Mouse (Mus musculus) limb, embryonic 12.5 days (tissue): ENCODE data around the gene Fshb. TPM values are rescaled to one million over a fixed set of nuclear protein-coding genes. Genes with fewer than 3 reads are reported as not detected.

Experiments
- ATAC-seq: fragments of 200-750 bp; cut with Nextera tagmentation; 2 replicates; pipeline ENCODE4 v1.8.0; 2017; ENCODE audit warnings: low read depth, moderate TSS enrichment; ENCODE audit not compliant: insufficient number of reproducible peaks, insufficient read depth, low FRiP score, low TSS enrichment
- H3K27ac ChIP-seq: fragments of 300-500 bp; sonication (generic); 2 replicates; pipeline ENCODE4 v1.5.1; 2016; ENCODE audit warnings: mild to moderate bottlenecking, moderate library complexity
- H3K27me3 ChIP-seq: fragments of 300-500 bp; sonication (generic); 2 replicates; pipeline ENCODE4 v1.6.1; 2016; ENCODE audit warnings: mild to moderate bottlenecking, moderate library complexity
- H3K36me3 ChIP-seq: fragments of 300-500 bp; sonication (generic); 2 replicates; pipeline ENCODE4 v1.6.1; 2016; ENCODE audit warnings: mild to moderate bottlenecking, moderate library complexity
- H3K4me1 ChIP-seq: fragments of 300-500 bp; sonication (generic); replicated peaks from 2 replicates; pipeline ENCODE4 v1.6.1; 2016
- H3K4me2 ChIP-seq: fragments of 300-500 bp; sonication (generic); 2 replicates; pipeline ENCODE4 v1.6.1; 2016; ENCODE audit warnings: mild to moderate bottlenecking, moderate library complexity
- H3K4me3 ChIP-seq: fragments of 300-500 bp; sonication (generic); replicated peaks from 2 replicates; pipeline ENCODE4 v1.5.1; 2016; ENCODE audit warnings: mild to moderate bottlenecking
- H3K9ac ChIP-seq: fragments of 300-500 bp; sonication (generic); replicated peaks from 2 replicates; pipeline ENCODE4 v1.6.1; 2016; ENCODE audit warnings: mild to moderate bottlenecking, moderate library complexity
- H3K9me3 ChIP-seq: fragments of 300-500 bp; sonication (generic); 2 replicates; pipeline ENCODE4 v1.6.1; 2016; ENCODE audit warnings: mild to moderate bottlenecking, moderate library complexity
- WGBS: fragments of 180-500 bp; shearing (Covaris S2); methylation state at CpG from one replicate; pipeline ENCODE4 v1.1.7; 2016; 5-methylcytosine and 5-hydroxymethylcytosine counted together
- polyA plus RNA-seq: library from polyadenylated mRNA; unstranded; fragments of >200 nt; fragmentation: Nextera tagmentation; extraction: Ambion mirVana; gene quantifications from 2 replicates; pipeline ENCODE4 v1.2.1, GENCODE M21; 2016

The Fshb gene
- polyA plus RNA-seq, 1 experiment from 2014 or later, result not detected

DNA sequence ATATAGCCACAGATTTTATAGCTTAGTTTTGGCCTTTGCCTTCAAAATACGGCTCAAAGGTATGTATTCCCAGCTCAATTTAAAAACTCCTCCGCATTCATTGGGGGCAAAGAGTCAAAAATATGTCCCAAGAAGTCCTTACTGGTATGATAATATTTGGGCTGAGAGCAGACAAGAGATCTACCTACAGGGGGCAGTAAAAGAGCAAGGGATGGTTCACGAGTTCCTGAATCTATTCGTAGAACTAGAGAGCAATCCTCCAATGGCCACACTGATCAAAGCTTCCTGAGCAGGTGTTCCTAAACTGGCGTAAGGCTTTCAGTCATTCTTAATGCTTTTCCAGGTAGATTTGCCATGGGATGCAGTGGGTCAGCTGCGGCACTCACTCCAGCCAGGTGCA, 49.3 kb downstream of the Fshb start:
- H3K36me3 ChIP-seq, result no peaks in the 10 kb centered on the region
- no peak overlapping the region for H3K27ac ChIP-seq
- ATAC-seq, result no peak
- H3K4me2 ChIP-seq, result no peak overlapping the region
- no peaks in the 10 kb centered on the region for H3K27me3 ChIP-seq
- no peaks in the 10 kb centered on the region for H3K9me3 ChIP-seq
- no peak overlapping the region for H3K9ac ChIP-seq
- WGBS, result 80% methylated on average over 6 of the region's 6 CpGs
- H3K4me3 ChIP-seq, result no peak overlapping the region
- H3K4me1 ChIP-seq, result no peaks in the 10 kb centered on the region

DNA sequence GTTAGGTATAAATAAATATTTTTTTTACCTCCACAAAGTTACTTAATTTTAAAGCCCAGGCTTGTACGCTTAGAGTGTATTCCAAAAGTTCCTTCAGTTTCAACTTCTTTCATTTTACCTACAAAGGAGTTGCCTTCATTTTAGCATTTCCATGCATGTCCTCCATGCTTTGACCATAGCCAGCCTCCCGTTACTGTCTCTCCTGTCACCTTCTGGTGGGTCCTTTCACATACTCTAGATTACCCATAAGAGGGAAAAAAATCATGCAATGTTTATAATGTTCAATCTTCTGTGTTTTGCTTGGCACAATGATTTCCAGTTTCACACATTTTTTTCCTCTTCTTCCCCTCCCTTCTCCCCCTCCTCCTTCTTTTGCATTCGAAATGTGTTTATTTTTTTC, 53.1 kb downstream of the Fshb start:
- Histone ChIP-seq H3K4me2 (no peak overlapping the region), H3K36me3 (no peaks in the 10 kb centered on the region), H3K4me1 (no peaks in the 10 kb centered on the region), H3K27me3 (no peaks in the 10 kb centered on the region), H3K9ac (no peak overlapping the region), H3K4me3 (no peak overlapping the region), H3K27ac (no peak overlapping the region), H3K9me3 (no peaks in the 10 kb centered on the region; the same call in 1 of the 2 replicates)
- 79% methylated on average over 3 of the region's 3 CpGs for whole genome bisulfite sequencing
- no peak for ATAC-seq

Other genes with a start within 250 kb of the Fshb start
- gene Arl14ep, start 85.2 kb downstream of the Fshb start, polyA plus RNA-seq, result 65.3 and 66.8 TPM in 2 replicates
- gene Kcna4, start 231.0 kb upstream of the Fshb start, polyA plus RNA-seq, result 0.35 and 0.49 TPM in 2 replicates